Mouse (Mus musculus) splenic B cell, adult 2 months (primary cell): ENCODE results near the gene Fpr1.
A peak's percentile ranks its signal among the peaks of the same experiment; 100 is the strongest.

Experiments used
- DNase-seq: peaks from one replicate; pipeline ENCODE4 v3.0.0-alpha.2; 2011; ENCODE audit warnings: low read depth, low spot score
- H3K27me3 ChIP-seq: 2 replicates; pipeline ENCODE4 v1.6.1; 2012; ENCODE audit warnings: mild to moderate bottlenecking, low read length, moderate library complexity, mixed read lengths; ENCODE audit not compliant: control insufficient read depth, poor library complexity, insufficient read depth, severe bottlenecking
- H3K36me3 ChIP-seq: 2 replicates; pipeline ENCODE4 v1.6.1; 2012; ENCODE audit warnings: mild to moderate bottlenecking, low read length, moderate library complexity, mixed read lengths; ENCODE audit not compliant: control insufficient read depth, poor library complexity, insufficient read depth, severe bottlenecking

Gene Fpr1

GRCm38 (mm10) chr17:17837919-17838701 lies 45.6 kb downstream of the Fpr1 start:
- Histone ChIP-seq H3K27me3 (no peaks in the 10 kb centered on the region), H3K36me3 (no peaks in the 10 kb centered on the region)

GRCm38 (mm10) chr17:17837426-17837825 lies 46.3 kb downstream of the Fpr1 start:
- DNase-seq: no peak
- no peaks in the 10 kb centered on the region for H3K27me3 ChIP-seq
- H3K36me3 ChIP-seq: no peaks in the 10 kb centered on the region

More at GRCm38 (mm10) chr17:17837919-17838701, 45.6 kb downstream of the Fpr1 start:
- DNase-seq: peak; percentile 92

GRCm38 (mm10) chr17:17836101-17836500 lies 47.6 kb downstream of the Fpr1 start:
- no peaks in the 10 kb centered on the region for H3K36me3 ChIP-seq
- no peak for DNase-seq
- no peaks in the 10 kb centered on the region for H3K27me3 ChIP-seq

GRCm38 (mm10) chr17:17834896-17835295 lies 48.8 kb downstream of the Fpr1 start:
- Histone ChIP-seq H3K27me3 (no peaks in the 10 kb centered on the region), H3K36me3 (no peaks in the 10 kb centered on the region)
- DNase-seq: no peak

GRCm38 (mm10) chr17:17830731-17831130 lies 53.0 kb downstream of the Fpr1 start:
- H3K36me3 ChIP-seq: no peaks in the 10 kb centered on the region
- DNase-seq: no peak
- H3K27me3 ChIP-seq: peaks cover 6% of the 10 kb centered on the region; the same call in 1 of the 2 replicates

GRCm38 (mm10) chr17:17829816-17830535 lies 53.8 kb downstream of the Fpr1 start:
- no peaks in the 10 kb centered on the region for H3K36me3 ChIP-seq
- DNase-seq: no peak
- H3K27me3 ChIP-seq: peaks cover 6% of the 10 kb centered on the region; the same call in 1 of the 2 replicates

GRCm38 (mm10) chr17:17829052-17829785 lies 54.5 kb downstream of the Fpr1 start:
- DNase-seq: no peak
- Histone ChIP-seq H3K27me3 (peaks cover 6% of the 10 kb centered on the region; the same call in 1 of the 2 replicates), H3K36me3 (no peaks in the 10 kb centered on the region)

GRCm38 (mm10) chr17:17828191-17828981 lies 55.4 kb downstream of the Fpr1 start:
- DNase-seq: no peak
- H3K36me3 ChIP-seq: no peaks in the 10 kb centered on the region
- H3K27me3 ChIP-seq: peaks cover 6% of the 10 kb centered on the region; the same call in 1 of the 2 replicates

- no peak for DNase-seq
- Histone ChIP-seq H3K27me3 (peaks cover 6% of the 10 kb centered on the region; the same call in 1 of the 2 replicates), H3K36me3 (no peaks in the 10 kb centered on the region)
Observed at GRCm38 (mm10) chr17:17827658-17828190, 56.0 kb downstream of the Fpr1 start.

GRCm38 (mm10) chr17:17826751-17827657 lies 56.7 kb downstream of the Fpr1 start, which contains the start of gene Spaca6:
Gene Spaca6 (plus strand): TSS chr17:17827158.
- Histone ChIP-seq H3K36me3 (no peaks in the 10 kb centered on the region), H3K27me3 (peaks cover 6% of the 10 kb centered on the region; the same call in 1 of the 2 replicates)
- no peak for DNase-seq
